Mouse (Mus musculus) heart, adult 11 months (tissue): Measurements from ENCODE around the gene P3h1.

Experiments used
- DNase-seq: peaks from one replicate; pipeline ENCODE4 v3.0.0; 2022

The P3h1 gene

GRCm38 (mm10) chr4:119232410-119233255, at the start of gene P3h1, which contains the start of gene AU022252:
P3h1 (plus strand) TSS chr4:119232915.
AU022252 (minus strand) TSS chr4:119232712.
- DNase-seq: peak; percentile 100

- no peak for DNase-seq
Measured at GRCm38 (mm10) chr4:119183525-119183924, 49.2 kb upstream of the P3h1 start.

- peak; percentile 83 for DNase-seq
Measured at GRCm38 (mm10) chr4:119185771-119186170, 46.9 kb upstream of the P3h1 start.

- DNase-seq: peak; percentile 87
Measured at GRCm38 (mm10) chr4:119188060-119188785, 44.5 kb upstream of the P3h1 start.

GRCm38 (mm10) chr4:119189392-119189791, 43.3 kb upstream of the P3h1 start:
- no peak for DNase-seq

GRCm38 (mm10) chr4:119189864-119190263, 42.9 kb upstream of the P3h1 start, which contains the start of gene Ermap:
Ermap (minus strand) TSS chr4:119190011.
- DNase-seq: no peak

GRCm38 (mm10) chr4:119190618-119191017, 42.1 kb upstream of the P3h1 start:
- DNase-seq: no peak

GRCm38 (mm10) chr4:119191273-119191672, 41.4 kb upstream of the P3h1 start:
- no peak for DNase-seq

GRCm38 (mm10) chr4:119192757-119193156, 40.0 kb upstream of the P3h1 start:
- no peak for DNase-seq

- DNase-seq: peak; percentile 99
Measured at GRCm38 (mm10) chr4:119194909-119195581, 37.7 kb upstream of the P3h1 start, which contains the start of gene Svbp. Svbp (plus strand) TSS chr4:119195306.

- DNase-seq: no peak
Measured at GRCm38 (mm10) chr4:119195582-119196320, 37.0 kb upstream of the P3h1 start.

- no peak for DNase-seq
Measured at GRCm38 (mm10) chr4:119198105-119198504, 34.6 kb upstream of the P3h1 start.

GRCm38 (mm10) chr4:119204672-119205071, 28.0 kb upstream of the P3h1 start:
- no peak for DNase-seq

- no peak for DNase-seq
Measured at GRCm38 (mm10) chr4:119216667-119217066, 16.0 kb upstream of the P3h1 start.

GRCm38 (mm10) chr4:119218169-119218568, 14.5 kb upstream of the P3h1 start, which contains the start of gene Tmem269:
Tmem269 (minus strand) TSS chr4:119218217.
- DNase-seq: no peak

- no peak for DNase-seq
Measured at GRCm38 (mm10) chr4:119223696-119224095, 9.0 kb upstream of the P3h1 start.

GRCm38 (mm10) chr4:119224534-119224933, 8.2 kb upstream of the P3h1 start:
- no peak for DNase-seq

- no peak for DNase-seq
Measured at GRCm38 (mm10) chr4:119225719-119226118, 7.0 kb upstream of the P3h1 start.

GRCm38 (mm10) chr4:119226751-119227150, 6.0 kb upstream of the P3h1 start:
- DNase-seq: no peak

GRCm38 (mm10) chr4:119233256-119233901, 664 bp downstream of the P3h1 start:
- DNase-seq: peak; percentile 96

GRCm38 (mm10) chr4:119234348-119234747, 1.6 kb downstream of the P3h1 start:
- DNase-seq: no peak

GRCm38 (mm10) chr4:119238661-119239060, 5.9 kb downstream of the P3h1 start:
- no peak for DNase-seq
